Mouse (Mus musculus): ENCODE data around the gene Slc44a2.

DNA sequence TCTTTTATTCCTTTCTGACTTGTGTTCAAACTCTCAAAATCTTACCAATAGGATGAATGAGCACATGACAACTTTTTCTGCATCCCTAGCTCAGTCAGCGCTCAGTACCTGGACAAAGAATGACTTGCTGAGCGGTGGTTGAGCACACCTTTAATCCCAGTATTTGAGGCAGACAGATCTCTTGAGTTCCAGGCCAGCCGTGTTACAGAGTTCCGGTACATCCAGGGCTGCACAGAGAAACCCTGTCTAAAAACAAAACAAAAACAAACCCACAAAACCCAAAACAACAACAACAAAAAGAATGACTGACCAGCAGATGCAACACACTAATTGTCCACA is 249 bp upstream of the Slc44a2 start:
- no peak for TF ChIP-seq CTCF (conservative IDR thresholded peaks at IDR 0.05; ENCODE audit: low read length)
- no peak for TF ChIP-seq NANOG (IDR thresholded peaks at IDR 0.05; ENCODE audit: borderline replicate concordance, low read length)
